Mouse (Mus musculus) layer of hippocampus, postnatal 25 days (tissue): ENCODE measurements at regions not wholly inside any gene's neighbourhood (a gene's known extent, or its start where the extent isn't known, plus 50 kb on each side); places are given as distances from the start of the nearest gene placed in this dataset.
A peak's percentile ranks its signal among the peaks of the same experiment; 100 is the strongest.
"Not testable (repeated sequence)": the region's sequence is repeated elsewhere in the genome, so short reads cannot be mapped to it uniquely, and the experiment has no call there.

Experiments used
- DNase-seq, 2 experiments: peaks; one replicate each; pipeline ENCODE4 v3.0.0; 2022; ENCODE audit warnings: mixed read lengths in 2 of 2, low spot score in 1 of 2; ENCODE audit errors: extremely low spot score in 1 of 2

GRCm38 (mm10) chr1:94969543-94969942, 343.9 kb upstream of the Fam174a start:
- no peak for DNase-seq

GRCm38 (mm10) chr1:94970103-94970759, 343.2 kb upstream of the Fam174a start:
- DNase-seq = peak in 1 of 2 experiments; percentile 4

- DNase-seq = no peak
Observed at GRCm38 (mm10) chr1:94993338-94993737, 320.1 kb upstream of the Fam174a start.

- DNase-seq = no peak
Observed at GRCm38 (mm10) chr1:95003900-95004299, 309.5 kb upstream of the Fam174a start.

GRCm38 (mm10) chr1:95030579-95030978, 282.8 kb upstream of the Fam174a start:
- no peak for DNase-seq

- DNase-seq = not testable (repeated sequence)
Observed at GRCm38 (mm10) chr1:95033661-95034414, 279.6 kb upstream of the Fam174a start.

GRCm38 (mm10) chr1:95038411-95038810, 275.0 kb upstream of the Fam174a start:
- no peak for DNase-seq

GRCm38 (mm10) chr1:95040332-95040731, 273.1 kb upstream of the Fam174a start:
- no peak for DNase-seq

GRCm38 (mm10) chr1:95043355-95043754, 270.1 kb upstream of the Fam174a start:
- no peak for DNase-seq

GRCm38 (mm10) chr1:95064330-95065193, 248.9 kb upstream of the Fam174a start:
- no peak for DNase-seq

GRCm38 (mm10) chr1:95065620-95066019, 247.8 kb upstream of the Fam174a start:
- DNase-seq = no peak

GRCm38 (mm10) chr1:95066040-95066439, 247.4 kb upstream of the Fam174a start:
- DNase-seq = no peak

- DNase-seq = no peak
Observed at GRCm38 (mm10) chr1:95075151-95075550, 238.3 kb upstream of the Fam174a start.

- DNase-seq = no peak
Observed at GRCm38 (mm10) chr1:95109966-95110365, 203.5 kb upstream of the Fam174a start.

GRCm38 (mm10) chr1:95113493-95113892, 199.9 kb upstream of the Fam174a start:
- DNase-seq = no peak

GRCm38 (mm10) chr1:95147531-95147930, 165.9 kb upstream of the Fam174a start:
- no peak for DNase-seq

- no peak for DNase-seq
Observed at GRCm38 (mm10) chr1:95174013-95174582, 139.3 kb upstream of the Fam174a start.

- peak in 1 of 2 experiments; percentile 4 for DNase-seq
Observed at GRCm38 (mm10) chr1:95218912-95219311, 94.5 kb upstream of the Fam174a start.

GRCm38 (mm10) chr1:95223289-95223688, 90.1 kb upstream of the Fam174a start:
- no peak for DNase-seq

GRCm38 (mm10) chr1:95241671-95242150, 71.7 kb upstream of the Fam174a start:
- no peak for DNase-seq
